Mouse (Mus musculus) G1E (cell line): ENCODE measurements around the gene 1700003E16Rik.

Experiments
- CTCF ChIP-seq: IDR thresholded peaks from 2 replicates; pipeline ENCODE4 v1.5.1; 2012; ENCODE audit warnings: low read depth, low read length, inconsistent platforms, mixed read lengths
- GATA1 ChIP-seq: IDR thresholded peaks from 2 replicates; pipeline ENCODE4 v1.6.1; 2012; ENCODE audit warnings: borderline replicate concordance, low read length, inconsistent platforms, mixed read lengths

- TF ChIP-seq CTCF (no peak), GATA1 (no peak)
Measured at GRCm38 (mm10) chr6:83125331-83125730, 30.9 kb upstream of the 1700003E16Rik start, which contains the start of gene Ino80b.
